Mouse (Mus musculus) CH12.LX (cell line): ENCODE results near the gene Asic2.

Experiments used
- ELF1 ChIP-seq: IDR thresholded peaks from 2 replicates; pipeline ENCODE4 v1.6.1; 2014; ENCODE audit warnings: low read depth, mild to moderate bottlenecking, inconsistent platforms, low read length, improper control_type of control experiment
- GABPA ChIP-seq: IDR thresholded peaks from 2 replicates; pipeline ENCODE4 v1.6.1; 2012; ENCODE audit warnings: low read depth, low read length, improper control_type of control experiment, inconsistent platforms; ENCODE audit not compliant: insufficient replicate concordance
- JUND ChIP-seq: conservative IDR thresholded peaks from 2 replicates; pipeline ENCODE4 v1.6.1; 2011; ENCODE audit warnings: low read depth, low read length, improper control_type of control experiment
- POLR2A ChIP-seq: IDR thresholded peaks from 2 replicates; pipeline ENCODE4 v1.6.1; 2011; ENCODE audit warnings: low read depth, mild to moderate bottlenecking, improper control_type of control experiment, low read length
- RCOR1 ChIP-seq: conservative IDR thresholded peaks from 2 replicates; pipeline ENCODE4 v1.6.1; 2012; ENCODE audit warnings: low read depth, mild to moderate bottlenecking, inconsistent platforms, low read length, improper control_type of control experiment
- SIN3A ChIP-seq: IDR thresholded peaks from 2 replicates; pipeline ENCODE4 v1.6.1; 2012; ENCODE audit warnings: low read length, improper control_type of control experiment, inconsistent platforms
- SMC3 ChIP-seq: IDR thresholded peaks from 2 replicates; pipeline ENCODE4 v1.6.1; 2011; ENCODE audit warnings: low read depth, low read length, improper control_type of control experiment
- UBTF ChIP-seq: IDR thresholded peaks from 2 replicates; pipeline ENCODE4 v1.6.1; 2012; ENCODE audit warnings: low read depth, mild to moderate bottlenecking, inconsistent platforms, low read length, improper control_type of control experiment, moderate library complexity
- ZKSCAN1 ChIP-seq: IDR thresholded peaks from 2 replicates; pipeline ENCODE4 v1.6.1; 2012; ENCODE audit warnings: low read depth, inconsistent platforms, low read length, improper control_type of control experiment, borderline replicate concordance
- ZNF384 ChIP-seq: IDR thresholded peaks from 2 replicates; pipeline ENCODE4 v1.6.1; 2012; ENCODE audit warnings: low read depth, low read length, improper control_type of control experiment, inconsistent platforms

GRCm38 (mm10) chr11:81966626-81967289 is 1.5 kb downstream of the Asic2 start:
- TF ChIP-seq ELF1 (no peak), SMC3 (no peak), ZNF384 (no peak), SIN3A (no peak), POLR2A (no peak), UBTF (no peak), JUND (no peak), GABPA (no peak), ZKSCAN1 (no peak), RCOR1 (no peak)
